Mouse (Mus musculus): ENCODE measurements around the gene Tmem43. TPM values are rescaled to one million over a fixed set of nuclear protein-coding genes. Genes with fewer than 3 reads are reported as not detected.
"Not testable (repeated sequence)": the region's sequence is repeated elsewhere in the genome, so short reads cannot be mapped to it uniquely, and the experiment has no call there.

Gene Tmem43
- polyA plus RNA-seq, 1 experiment from 2014 or later, result 62.5 TPM

GRCm38 (mm10) chr6:91470712-91471111 lies 2.8 kb upstream of the Tmem43 start:
- Histone ChIP-seq H3K9me3 (no peaks in the 10 kb centered on the region), H3K4me1 (peaks cover 32% of the 10 kb centered on the region), H3K27ac (replicated peaks) (no peak overlapping the region), H3K4me3 (no peak overlapping the region), H3K27me3 (replicated peaks; ENCODE audit: low read depth, poor library complexity, severe bottlenecking) (no peaks in the 10 kb centered on the region), H3K36me3 (replicated peaks) (peaks cover 60% of the 10 kb centered on the region)
- no peak for DNase-seq (ENCODE audit: low spot score)
- 89% methylated on average over 2 of the region's 2 CpGs for whole genome bisulfite sequencing

GRCm38 (mm10) chr6:91471427-91471826 lies 2.1 kb upstream of the Tmem43 start:
- 88% methylated on average over 3 of the region's 3 CpGs for WGBS
- H3K27ac ChIP-seq (replicated peaks); H3K27me3 ChIP-seq (replicated peaks; ENCODE audit: low read depth, poor library complexity, severe bottlenecking); DNase-seq (ENCODE audit: low spot score); H3K9me3 ChIP-seq: not testable (repeated sequence)
- H3K4me3 ChIP-seq, result peak overlapping the region; percentile 82; the same call in 1 of the 2 replicates
- peaks cover 60% of the 10 kb centered on the region for H3K36me3 ChIP-seq (replicated peaks)
- H3K4me1 ChIP-seq, result peaks cover 33% of the 10 kb centered on the region

GRCm38 (mm10) chr6:91472319-91472718 lies 1.2 kb upstream of the Tmem43 start:
- Histone ChIP-seq H3K27ac (replicated peaks) (peak overlapping the region; percentile 91), H3K4me1 (peaks cover 36% of the 10 kb centered on the region), H3K4me3 (peak overlapping the region; percentile 82), H3K36me3 (replicated peaks) (peaks cover 60% of the 10 kb centered on the region), H3K9me3 (no peaks in the 10 kb centered on the region), H3K27me3 (replicated peaks; ENCODE audit: low read depth, poor library complexity, severe bottlenecking) (no peaks in the 10 kb centered on the region)
- DNase-seq (ENCODE audit: low spot score), result peak; percentile 27
- WGBS, result 28% methylated on average over 6 of the region's 6 CpGs

- WGBS, result under 1% methylated on average over 27 of the region's 27 CpGs
- peak overlapping the region; percentile 82 for H3K4me3 ChIP-seq
- H3K4me1 ChIP-seq, result peaks cover 36% of the 10 kb centered on the region
- DNase-seq (ENCODE audit: low spot score), result no peak
- peaks cover 61% of the 10 kb centered on the region for H3K36me3 ChIP-seq (replicated peaks)
- peak overlapping the region; percentile 91 for H3K27ac ChIP-seq (replicated peaks)
- H3K27me3 ChIP-seq (replicated peaks; ENCODE audit: low read depth, poor library complexity, severe bottlenecking), result no peaks in the 10 kb centered on the region
- H3K9me3 ChIP-seq, result no peaks in the 10 kb centered on the region
These were observed 420 bp downstream of the Tmem43 start for GRCm38 (mm10) chr6:91473805-91474440.

GRCm38 (mm10) chr6:91474441-91475190 lies 1.1 kb downstream of the Tmem43 start:
- Histone ChIP-seq H3K4me3 (peak overlapping the region; percentile 82), H3K27ac (replicated peaks) (peak overlapping the region; percentile 91), H3K36me3 (replicated peaks) (peaks cover 61% of the 10 kb centered on the region), H3K27me3 (replicated peaks; ENCODE audit: low read depth, poor library complexity, severe bottlenecking) (no peaks in the 10 kb centered on the region), H3K9me3 (no peaks in the 10 kb centered on the region), H3K4me1 (peaks cover 36% of the 10 kb centered on the region)
- DNase-seq (ENCODE audit: low spot score), result no peak
- WGBS, result 63% methylated on average over 9 of the region's 9 CpGs

GRCm38 (mm10) chr6:91476541-91476940 lies 3.0 kb downstream of the Tmem43 start:
- H3K36me3 ChIP-seq (replicated peaks), result peaks cover 65% of the 10 kb centered on the region
- H3K4me1 ChIP-seq, result peaks cover 36% of the 10 kb centered on the region
- 94% methylated on average over 2 of the region's 2 CpGs for WGBS
- H3K27ac ChIP-seq (replicated peaks), result no peak overlapping the region
- DNase-seq (ENCODE audit: low spot score), result no peak
- H3K9me3 ChIP-seq, result no peaks in the 10 kb centered on the region
- no peak overlapping the region for H3K4me3 ChIP-seq
- no peaks in the 10 kb centered on the region for H3K27me3 ChIP-seq (replicated peaks; ENCODE audit: low read depth, poor library complexity, severe bottlenecking)

GRCm38 (mm10) chr6:91483371-91483770 lies 9.9 kb downstream of the Tmem43 start:
- Histone ChIP-seq H3K36me3 (replicated peaks) (peaks cover 100% of the 10 kb centered on the region), H3K27me3 (replicated peaks; ENCODE audit: low read depth, poor library complexity, severe bottlenecking) (no peaks in the 10 kb centered on the region), H3K4me1 (no peaks in the 10 kb centered on the region), H3K27ac (replicated peaks) (no peak overlapping the region), H3K9me3 (no peaks in the 10 kb centered on the region), H3K4me3 (no peak overlapping the region)
- no peak for DNase-seq (ENCODE audit: low spot score)
- 98% methylated on average over 2 of the region's 2 CpGs for WGBS

- 93% methylated on average over 15 of the region's 15 CpGs for WGBS
- 0 out of 2 replicates have a peak, but pooled peaks cover 5% of the 10 kb centered on the region for H3K4me1 ChIP-seq
- no peak overlapping the region for H3K27ac ChIP-seq (replicated peaks)
- no peak for DNase-seq (ENCODE audit: low spot score)
- H3K9me3 ChIP-seq, result no peaks in the 10 kb centered on the region
- no peaks in the 10 kb centered on the region for H3K27me3 ChIP-seq (replicated peaks; ENCODE audit: low read depth, poor library complexity, severe bottlenecking)
- H3K4me3 ChIP-seq, result no peak overlapping the region
- H3K36me3 ChIP-seq (replicated peaks), result peaks cover 99% of the 10 kb centered on the region
These were observed 13.4 kb downstream of the Tmem43 start for GRCm38 (mm10) chr6:91486736-91487453.

GRCm38 (mm10) chr6:91488496-91489212 lies 15.2 kb downstream of the Tmem43 start:
- WGBS, result 89% methylated on average over 9 of the region's 9 CpGs
- Histone ChIP-seq H3K9me3 (no peaks in the 10 kb centered on the region), H3K27me3 (replicated peaks; ENCODE audit: low read depth, poor library complexity, severe bottlenecking) (no peaks in the 10 kb centered on the region), H3K4me1 (0 out of 2 replicates have a peak, but pooled peaks cover 5% of the 10 kb centered on the region), H3K27ac (replicated peaks) (no peak overlapping the region), H3K4me3 (no peak overlapping the region), H3K36me3 (replicated peaks) (peaks cover 99% of the 10 kb centered on the region)
- DNase-seq (ENCODE audit: low spot score), result no peak

- 0 out of 2 replicates have a peak, but pooled peaks cover 5% of the 10 kb centered on the region for H3K4me1 ChIP-seq
- peaks cover 97% of the 10 kb centered on the region for H3K36me3 ChIP-seq (replicated peaks)
- WGBS, result 87% methylated on average over 10 of the region's 10 CpGs
- no peaks in the 10 kb centered on the region for H3K9me3 ChIP-seq
- no peak overlapping the region for H3K4me3 ChIP-seq
- DNase-seq (ENCODE audit: low spot score), result no peak
- H3K27ac ChIP-seq (replicated peaks), result no peak overlapping the region
- H3K27me3 ChIP-seq (replicated peaks; ENCODE audit: low read depth, poor library complexity, severe bottlenecking), result no peaks in the 10 kb centered on the region
These were observed 16.4 kb downstream of the Tmem43 start for GRCm38 (mm10) chr6:91489872-91490271.

- H3K27ac ChIP-seq (replicated peaks), result no peak overlapping the region
- 0 out of 2 replicates have a peak, but pooled peaks cover 5% of the 10 kb centered on the region for H3K4me1 ChIP-seq
- H3K36me3 ChIP-seq (replicated peaks), result peaks cover 97% of the 10 kb centered on the region
- H3K9me3 ChIP-seq, result no peaks in the 10 kb centered on the region
- 71% methylated on average over 6 of the region's 6 CpGs for WGBS
- H3K27me3 ChIP-seq (replicated peaks; ENCODE audit: low read depth, poor library complexity, severe bottlenecking), result no peaks in the 10 kb centered on the region
- no peak for DNase-seq (ENCODE audit: low spot score)
- no peak overlapping the region for H3K4me3 ChIP-seq
These were observed 17.5 kb downstream of the Tmem43 start for GRCm38 (mm10) chr6:91491004-91491403.

GRCm38 (mm10) chr6:91493053-91493452 lies 19.6 kb downstream of the Tmem43 start:
- Histone ChIP-seq H3K4me3 (no peak overlapping the region), H3K9me3 (no peaks in the 10 kb centered on the region), H3K27ac (replicated peaks) (no peak overlapping the region), H3K27me3 (replicated peaks; ENCODE audit: low read depth, poor library complexity, severe bottlenecking) (no peaks in the 10 kb centered on the region), H3K4me1 (0 out of 2 replicates have a peak, but pooled peaks cover 5% of the 10 kb centered on the region), H3K36me3 (replicated peaks) (peaks cover 97% of the 10 kb centered on the region)
- DNase-seq (ENCODE audit: low spot score), result no peak
- 90% methylated on average over 10 of the region's 10 CpGs for WGBS

Measured in embryonic facial prominence, embryonic 10.5 days (tissue).